Comparison of ENCODE assay signal across 8 mouse cellular contexts in the genomic region with DNA sequence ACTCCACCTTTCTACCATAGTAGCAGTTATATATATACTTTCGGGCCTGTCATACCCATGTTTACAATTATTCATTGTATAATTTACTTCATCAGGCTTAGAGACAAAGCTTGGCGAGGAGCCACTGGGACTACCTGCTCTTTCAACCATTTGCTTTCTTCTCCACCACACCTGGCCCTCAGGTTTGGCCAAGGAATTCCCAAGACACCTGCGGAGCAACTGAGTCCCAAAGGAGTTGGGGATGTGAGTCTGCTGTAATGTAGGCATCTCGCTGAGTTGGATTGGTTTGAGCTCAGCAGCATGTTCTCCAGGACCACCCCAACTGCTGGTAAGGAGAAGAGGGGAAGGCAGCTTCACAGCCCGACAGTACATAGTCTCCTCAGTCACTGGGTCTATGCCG. TPM values are rescaled to one million over a fixed set of nuclear protein-coding genes. Genes with fewer than 3 reads are reported as not detected.
DNase-seq lines count a peak whose midpoint lies in the region; ATAC-seq and TF ChIP-seq lines count a peak whose summit lies in the region.

TSS of gene Naa20 (plus strand) at position 239 of the 400 bp plus-strand sequence.

- H3K4me2 ChIP-seq in midbrain, embryonic 14.5 days (ENCODE audit: low read length), result peak within 1 kb of the TSS; percentile 64

- peak within 1 kb of the TSS; percentile 87 for H3K4me3 ChIP-seq in layer of hippocampus, adult 2 months
- H3K4me3 ChIP-seq in bone marrow macrophage, adult 2 months (ENCODE audit: insufficient read depth, low read length), result peak within 1 kb of the TSS; percentile 95
- peak within 1 kb of the TSS; percentile 70 for H3K4me3 ChIP-seq in heart, adult 2 months
- H3K4me3 ChIP-seq in midbrain, embryonic 14.5 days (replicated peaks; ENCODE audit: low read depth, low read length), result peak within 1 kb of the TSS; percentile 97

- peaks cover 20% of the 10 kb centered on the region for H3K36me3 ChIP-seq in heart, adult 2 months (ENCODE audit: control insufficient read depth, insufficient read depth, low read length)
- peaks cover 1% of the 10 kb centered on the region; the same call in 1 of the 2 replicates for H3K36me3 ChIP-seq in midbrain, embryonic 14.5 days (ENCODE audit: control insufficient read depth, insufficient read depth, low read length)

- TF ChIP-seq CTCF in layer of hippocampus, adult 2 months (conservative IDR thresholded peaks at IDR 0.05), result no peak
- TF ChIP-seq CTCF in bone marrow macrophage, adult 2 months (IDR thresholded peaks at IDR 0.05; ENCODE audit: low read depth, low read length), result no peak
- TF ChIP-seq CTCF in heart, adult 2 months (IDR thresholded peaks at IDR 0.05), result no peak

- no peak for TF ChIP-seq EP300 in heart, adult 2 months (IDR thresholded peaks at IDR 0.05; ENCODE audit: insufficient read depth, low read depth, low read length)

- H3K4me1 ChIP-seq in bone marrow macrophage, adult 2 months (ENCODE audit: control insufficient read depth, insufficient read depth, low read length), result peaks cover 36% of the 10 kb centered on the region
- peaks cover 10% of the 10 kb centered on the region for H3K4me1 ChIP-seq in heart, adult 2 months (ENCODE audit: control insufficient read depth, insufficient read depth, low read length)
- H3K4me1 ChIP-seq in midbrain, embryonic 14.5 days (ENCODE audit: control insufficient read depth, insufficient read depth, low read length), result peaks cover 13% of the 10 kb centered on the region

- intact Hi-C loops in heart, adult 2 months (cut with DNase I), result loop anchor here (2.0 to 5.0 kb wide), 3 partner anchors 33 to 205 kb away; partner anchors contain the start of genes Cfap61 and Crnkl1

- H3K79me2 ChIP-seq in heart, adult 2 months (replicated peaks; ENCODE audit: control insufficient read depth, insufficient read depth, low read length), result peaks cover 8% of the 10 kb centered on the region

- no peaks in the 10 kb centered on the region for H3K27me3 ChIP-seq in heart, adult 2 months (ENCODE audit: control insufficient read depth, insufficient read depth, low read length)
- H3K27me3 ChIP-seq in midbrain, embryonic 14.5 days (ENCODE audit: control insufficient read depth, insufficient read depth, low read length), result no peaks in the 10 kb centered on the region

- no peak for TF ChIP-seq POLR2A in bone marrow macrophage, adult 2 months (IDR thresholded peaks at IDR 0.05; ENCODE audit: borderline replicate concordance, low read depth, low read length)
- no peak for TF ChIP-seq POLR2A in heart, adult 2 months (IDR thresholded peaks at IDR 0.05; ENCODE audit: insufficient read depth, low read depth, low read length)

- no peaks in the 10 kb centered on the region for H3K9me3 ChIP-seq in midbrain, embryonic 14.5 days (ENCODE audit: control insufficient read depth, low read length)

- 85% methylated on average over 6 of the region's 6 CpGs for WGBS in heart, adult 2 months
- 90% methylated on average over 6 of the region's 6 CpGs for WGBS in midbrain, embryonic 14.5 days

- H3K27ac ChIP-seq in layer of hippocampus, adult 2 months, result peak within 1 kb of the TSS; percentile 94
- H3K27ac ChIP-seq in bone marrow macrophage, adult 2 months (ENCODE audit: insufficient read depth, low read depth, low read length), result peak within 1 kb of the TSS; percentile 9; the same call in 1 of the 2 replicates
- peak within 1 kb of the TSS; percentile 97 for H3K27ac ChIP-seq in heart, adult 2 months
- H3K27ac ChIP-seq in midbrain, embryonic 14.5 days (replicated peaks; ENCODE audit: low read depth, low read length), result no peak within 1 kb of the TSS

- DNase-seq in layer of hippocampus, adult 2 months (ENCODE audit: low spot score in 2 of 2), result no peak
- no peak for DNase-seq in layer of hippocampus, adult 9-11 months
- no peak for DNase-seq in heart, adult 2 months
- no peak for DNase-seq in layer of hippocampus, postnatal 14 days (ENCODE audit: low spot score in 2 of 2)
- no peak for DNase-seq in midbrain, embryonic 14.5 days
- no peak for DNase-seq in spleen, postnatal 14 days (ENCODE audit: low spot score in 2 of 2)
- no peak for DNase-seq in frontal cortex, postnatal 14 days (ENCODE audit: low spot score in 2 of 2)

- ATAC-seq in midbrain, embryonic 14.5 days (ENCODE audit: low FRiP score, low TSS enrichment), result no peak

- no peak within 1 kb of the TSS for H3K9ac ChIP-seq in heart, adult 2 months (ENCODE audit: low read depth, low read length)
- no peak within 1 kb of the TSS for H3K9ac ChIP-seq in midbrain, embryonic 14.5 days (replicated peaks; ENCODE audit: low read length)

RNA-seq across cellular contexts. Expression of gene Naa20, which starts in this region (rescaled TPM):
- 10 to 100 TPM; 64.5 to 66.8 TPM for total RNA-seq in layer of hippocampus, adult 2 months (2021)
- 77.3 and 85.4 TPM in 2 replicates for polyA plus RNA-seq in bone marrow macrophage, adult 2 months (2012; ENCODE audit: insufficient read depth, insufficient read length, missing spikeins)
- 10 to 100 TPM; 89.9 to 95.3 TPM for total RNA-seq in heart, adult 2 months (2021)
- 51.3 and 91.4 TPM in 2 replicates for polyA plus RNA-seq in heart, adult 2 months (2012; rRNA removed)
- 10 to 100 TPM; 65.6 to 73.8 TPM for total RNA-seq in layer of hippocampus, postnatal 14 days (2021)
- polyA plus RNA-seq in midbrain, embryonic 14.5 days (2014; fragmentation: Nextera tagmentation; extraction: Ambion mirVana), result 128 and 134 TPM in 2 replicates
